Mouse (Mus musculus) bone marrow macrophage, adult 2 months (primary cell): ENCODE measurements around the gene Slc39a7.

Experiments
- CTCF ChIP-seq: IDR thresholded peaks from 2 replicates; pipeline ENCODE4 v1.5.1; 2012; ENCODE audit warnings: low read depth, mild to moderate bottlenecking, low read length, moderate library complexity
- POLR2A ChIP-seq: IDR thresholded peaks from 2 replicates; pipeline ENCODE4 v1.6.1; 2012; ENCODE audit warnings: mild to moderate bottlenecking, low read depth, low read length, borderline replicate concordance

- TF ChIP-seq CTCF (no peak), POLR2A (no peak)
Measured at GRCm38 (mm10) chr17:34024317-34024821, 7.1 kb downstream of the Slc39a7 start, which contains the start of gene Ring1.
